Mouse (Mus musculus) hindbrain, embryonic 14.5 days (tissue): Measurements from ENCODE around the gene Spag7. TPM values are rescaled to one million over a fixed set of nuclear protein-coding genes. Genes with fewer than 3 reads are reported as not detected.

Experiments
- ATAC-seq: fragments of 200-750 bp; cut with Nextera tagmentation; 2 replicates; pipeline ENCODE4 v1.8.0; 2017; ENCODE audit warnings: moderate number of reproducible peaks, mild to moderate bottlenecking, moderate TSS enrichment, moderate library complexity; ENCODE audit not compliant: low FRiP score
- DNase-seq: peaks from one replicate; pipeline ENCODE4 v3.0.0-alpha.2; 2015; ENCODE audit warnings: low spot score
- H3K27ac ChIP-seq: fragments of 300-500 bp; sonication (generic); 2 replicates; pipeline ENCODE4 v1.5.1; 2014; ENCODE audit warnings: mild to moderate bottlenecking, moderate library complexity
- H3K27me3 ChIP-seq: fragments of 300-500 bp; sonication (generic); 2 replicates; pipeline ENCODE4 v1.6.1; 2014; ENCODE audit warnings: mild to moderate bottlenecking, low read length, mixed read lengths; ENCODE audit not compliant: control insufficient read depth, insufficient read depth
- H3K36me3 ChIP-seq: fragments of 300-500 bp; sonication (generic); replicated peaks from 2 replicates; pipeline ENCODE4 v1.6.1; 2014; ENCODE audit not compliant: control insufficient read depth, insufficient read depth
- H3K4me1 ChIP-seq: fragments of 300-500 bp; sonication (generic); replicated peaks from 2 replicates; pipeline ENCODE4 v1.6.1; 2014; ENCODE audit warnings: antibody characterized with exemption, low read length, mixed read lengths; ENCODE audit not compliant: control insufficient read depth, insufficient read depth
- H3K4me2 ChIP-seq: fragments of 300-500 bp; sonication (generic); replicated peaks from 2 replicates; pipeline ENCODE4 v1.6.1; 2014; ENCODE audit warnings: mild to moderate bottlenecking, moderate library complexity
- H3K4me3 ChIP-seq: fragments of 300-500 bp; sonication (generic); replicated peaks from 2 replicates; pipeline ENCODE4 v1.5.1; 2014; ENCODE audit warnings: mild to moderate bottlenecking, low read length
- H3K9ac ChIP-seq: fragments of 300-500 bp; sonication (generic); 2 replicates; pipeline ENCODE4 v1.6.1; 2014
- H3K9me3 ChIP-seq: fragments of 300-500 bp; sonication (generic); 2 replicates; pipeline ENCODE4 v1.6.1; 2016; ENCODE audit warnings: low read length; ENCODE audit not compliant: control insufficient read depth
- WGBS: fragments of 180-500 bp; shearing (Covaris S2); extraction: QIAGEN DNeasy Blood & Tissue Kit; methylation state at CpG from one replicate; pipeline ENCODE4 v1.1.7; 2014; 5-methylcytosine and 5-hydroxymethylcytosine counted together
- polyA plus RNA-seq: library from polyadenylated mRNA; unstranded; fragments of >200 nt; fragmentation: Nextera tagmentation; extraction: Ambion mirVana; gene quantifications from 2 replicates; pipeline ENCODE4 v1.2.1, GENCODE M21; 2014

Gene Spag7
- polyA plus RNA-seq, 1 experiment from 2014 or later = 115 TPM

- no peak for ATAC-seq
- Histone ChIP-seq H3K4me1 (peaks cover 22% of the 10 kb centered on the region), H3K9me3 (no peaks in the 10 kb centered on the region), H3K4me3 (peak overlapping the region; percentile 71; the same call in 1 of the 2 replicates), H3K9ac (peak overlapping the region; percentile 85; the same call in 1 of the 2 replicates), H3K4me2 (no peak overlapping the region), H3K36me3 (peaks cover 50% of the 10 kb centered on the region), H3K27me3 (no peaks in the 10 kb centered on the region), H3K27ac (no peak overlapping the region)
- 82% methylated on average over 16 of the region's 16 CpGs for WGBS
- DNase-seq = no peak
Measured at GRCm38 (mm10) chr11:70671333-70672047, 2.3 kb upstream of the Spag7 start.

GRCm38 (mm10) chr11:70670483-70670882 is 1.3 kb upstream of the Spag7 start:
- WGBS = 43% methylated on average over 14 of the region's 14 CpGs
- H3K9me3 ChIP-seq = no peaks in the 10 kb centered on the region
- peak overlapping the region; percentile 85 for H3K9ac ChIP-seq
- no peaks in the 10 kb centered on the region for H3K27me3 ChIP-seq
- H3K27ac ChIP-seq = peak overlapping the region; percentile 98
- no peak for DNase-seq
- no peak for ATAC-seq
- H3K36me3 ChIP-seq = peaks cover 45% of the 10 kb centered on the region; the same call in 1 of the 2 replicates
- H3K4me3 ChIP-seq = peak overlapping the region; percentile 71
- peaks cover 22% of the 10 kb centered on the region for H3K4me1 ChIP-seq
- peak overlapping the region; percentile 81 for H3K4me2 ChIP-seq

GRCm38 (mm10) chr11:70669582-70670345 is 548 bp upstream of the Spag7 start:
- WGBS = under 1% methylated on average over 31 of the region's 31 CpGs
- peak overlapping the region; percentile 81 for H3K4me2 ChIP-seq
- H3K9me3 ChIP-seq = no peaks in the 10 kb centered on the region
- DNase-seq = peak; percentile 67
- no peaks in the 10 kb centered on the region for H3K27me3 ChIP-seq
- ATAC-seq = peak; percentile 22; the same call in 1 of the 2 replicates
- peak overlapping the region; percentile 98 for H3K27ac ChIP-seq
- H3K4me1 ChIP-seq = peaks cover 22% of the 10 kb centered on the region
- peaks cover 43% of the 10 kb centered on the region for H3K36me3 ChIP-seq
- peak overlapping the region; percentile 85 for H3K9ac ChIP-seq
- H3K4me3 ChIP-seq = peak overlapping the region; percentile 71

GRCm38 (mm10) chr11:70668335-70668770 is 863 bp downstream of the Spag7 start:
- peak; percentile 42; the same call in 1 of the 2 replicates for ATAC-seq
- Histone ChIP-seq H3K27me3 (no peaks in the 10 kb centered on the region), H3K9me3 (no peaks in the 10 kb centered on the region), H3K4me1 (peaks cover 22% of the 10 kb centered on the region), H3K4me2 (peak overlapping the region; percentile 81), H3K36me3 (peaks cover 45% of the 10 kb centered on the region), H3K4me3 (peak overlapping the region; percentile 71), H3K27ac (peak overlapping the region; percentile 98), H3K9ac (peak overlapping the region; percentile 64)
- 1% methylated on average over 15 of the region's 15 CpGs for WGBS
- DNase-seq = no peak

- peak overlapping the region; percentile 64 for H3K9ac ChIP-seq
Measured at GRCm38 (mm10) chr11:70667271-70668150, 1.7 kb downstream of the Spag7 start.

GRCm38 (mm10) chr11:70666687-70667086 is 2.5 kb downstream of the Spag7 start:
- Histone ChIP-seq H3K4me1 (peaks cover 22% of the 10 kb centered on the region), H3K9ac (no peak overlapping the region), H3K36me3 (peaks cover 49% of the 10 kb centered on the region), H3K4me2 (no peak overlapping the region), H3K27ac (no peak overlapping the region), H3K4me3 (no peak overlapping the region), H3K27me3 (no peaks in the 10 kb centered on the region), H3K9me3 (no peaks in the 10 kb centered on the region)
- ATAC-seq (no peak), DNase-seq (no peak)
- WGBS = 96% methylated on average over 8 of the region's 8 CpGs

More at GRCm38 (mm10) chr11:70667271-70668150, 1.7 kb downstream of the Spag7 start:
- Histone ChIP-seq H3K27me3 (no peaks in the 10 kb centered on the region), H3K27ac (peak overlapping the region; percentile 98), H3K36me3 (peaks cover 47% of the 10 kb centered on the region), H3K4me3 (peak overlapping the region; percentile 71), H3K4me1 (peaks cover 22% of the 10 kb centered on the region), H3K9me3 (no peaks in the 10 kb centered on the region), H3K4me2 (peak overlapping the region; percentile 81)
- DNase-seq = no peak
- no peak for ATAC-seq
- WGBS = 83% methylated on average over 14 of the region's 14 CpGs

- no peak overlapping the region for H3K9ac ChIP-seq
- peaks cover 7% of the 10 kb centered on the region for H3K4me1 ChIP-seq
- ATAC-seq (no peak), DNase-seq (no peak)
- H3K27me3 ChIP-seq = no peaks in the 10 kb centered on the region
- H3K4me2 ChIP-seq = no peak overlapping the region
- peaks cover 49% of the 10 kb centered on the region for H3K36me3 ChIP-seq
- WGBS = 95% methylated on average over 9 of the region's 9 CpGs
- H3K9me3 ChIP-seq = no peaks in the 10 kb centered on the region
- no peak overlapping the region for H3K4me3 ChIP-seq
- no peak overlapping the region for H3K27ac ChIP-seq
Measured at GRCm38 (mm10) chr11:70664741-70665140, 4.5 kb downstream of the Spag7 start.

GRCm38 (mm10) chr11:70663957-70664356 is 5.3 kb downstream of the Spag7 start:
- DNase-seq (no peak), ATAC-seq (no peak)
- H3K36me3 ChIP-seq = peaks cover 54% of the 10 kb centered on the region
- H3K4me3 ChIP-seq = no peak overlapping the region
- H3K4me1 ChIP-seq = peaks cover 7% of the 10 kb centered on the region
- no peak overlapping the region for H3K9ac ChIP-seq
- no peak overlapping the region for H3K4me2 ChIP-seq
- H3K9me3 ChIP-seq = no peaks in the 10 kb centered on the region
- WGBS = 93% methylated on average over 6 of the region's 6 CpGs
- H3K27me3 ChIP-seq = no peaks in the 10 kb centered on the region
- H3K27ac ChIP-seq = no peak overlapping the region
